Mouse (Mus musculus) heart, embryonic 10.5 days (tissue): ENCODE measurements around the gene Nid1. TPM values are rescaled to one million over a fixed set of nuclear protein-coding genes. Genes with fewer than 3 reads are reported as not detected.

Experiments used
- DNase-seq: peaks from one replicate; pipeline ENCODE4 v3.0.0-alpha.2; 2017; ENCODE audit warnings: low spot score
- H3K27ac ChIP-seq: fragments of 300-500 bp; sonication (generic); 2 replicates; pipeline ENCODE4 v1.5.1; 2016; ENCODE audit warnings: mild to moderate bottlenecking
- H3K27me3 ChIP-seq: fragments of 300-500 bp; sonication (generic); 2 replicates; pipeline ENCODE4 v1.6.1; 2016; ENCODE audit warnings: mild to moderate bottlenecking; ENCODE audit not compliant: poor library complexity, insufficient read depth, severe bottlenecking
- H3K36me3 ChIP-seq: fragments of 300-500 bp; sonication (generic); 2 replicates; pipeline ENCODE4 v1.6.1; 2016; ENCODE audit warnings: mild to moderate bottlenecking, moderate library complexity
- H3K4me1 ChIP-seq: fragments of 300-500 bp; sonication (generic); 2 replicates; pipeline ENCODE4 v1.6.1; 2016; ENCODE audit warnings: mild to moderate bottlenecking
- H3K4me3 ChIP-seq: fragments of 300-500 bp; sonication (generic); 2 replicates; pipeline ENCODE4 v1.5.1; 2016; ENCODE audit warnings: mild to moderate bottlenecking, moderate library complexity
- H3K9me3 ChIP-seq: fragments of 300-500 bp; sonication (generic); 2 replicates; pipeline ENCODE4 v1.6.1; 2016; ENCODE audit warnings: mild to moderate bottlenecking, moderate library complexity
- WGBS: fragments of 180-500 bp; shearing (Covaris S2); methylation state at CpG from one replicate; pipeline ENCODE4 v1.1.7; 2016; 5-methylcytosine and 5-hydroxymethylcytosine counted together
- polyA plus RNA-seq: library from polyadenylated mRNA; unstranded; fragments of >200 nt; fragmentation: Nextera tagmentation; extraction: Ambion mirVana; gene quantifications from 2 replicates; pipeline ENCODE4 v1.2.1, GENCODE M21; 2016

Nid1 gene
- polyA plus RNA-seq, 1 experiment from 2014 or later, result 64.5 TPM

- no peaks in the 10 kb centered on the region for H3K27me3 ChIP-seq
- no peak overlapping the region for H3K4me3 ChIP-seq
These were observed 109.4 kb downstream of the Nid1 start for GRCm38 (mm10) chr13:13546792-13547191.

DNA sequence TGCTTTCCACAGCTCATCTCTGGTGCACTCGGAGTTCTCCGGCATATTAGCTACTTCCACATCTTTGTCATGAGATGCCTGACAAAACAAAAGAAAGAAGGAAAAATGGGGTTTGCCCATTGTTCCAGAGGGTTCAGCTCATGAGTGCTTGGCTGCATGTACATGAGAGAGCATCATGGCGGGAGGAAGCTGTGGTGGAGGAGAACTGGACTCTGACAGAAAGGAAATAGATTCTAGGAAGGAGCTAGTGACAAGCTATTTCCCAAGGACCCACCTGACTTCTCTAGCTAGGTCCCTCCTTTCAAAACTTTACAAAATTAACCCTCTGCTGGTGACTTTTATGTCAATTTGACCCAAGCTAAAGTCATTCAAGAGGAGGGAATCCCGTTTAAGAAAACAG is 110.5 kb downstream of the Nid1 start:
- Histone ChIP-seq H3K9me3 (no peaks in the 10 kb centered on the region), H3K36me3 (no peaks in the 10 kb centered on the region; the same call in 1 of the 2 replicates), H3K27ac (no peak overlapping the region), H3K4me3 (no peak overlapping the region), H3K27me3 (no peaks in the 10 kb centered on the region), H3K4me1 (peaks cover 13% of the 10 kb centered on the region)
- DNase-seq, result no peak
- WGBS, result 82% methylated on average over 4 of the region's 4 CpGs

More at GRCm38 (mm10) chr13:13546792-13547191, 109.4 kb downstream of the Nid1 start:
- no peak for DNase-seq
- Histone ChIP-seq H3K9me3 (no peaks in the 10 kb centered on the region), H3K4me1 (peaks cover 13% of the 10 kb centered on the region), H3K27ac (no peak overlapping the region), H3K36me3 (no peaks in the 10 kb centered on the region; the same call in 1 of the 2 replicates)
- WGBS, result 51% methylated on average over 3 of the region's 3 CpGs

GRCm38 (mm10) chr13:13548431-13549190 is 111.3 kb downstream of the Nid1 start:
- WGBS, result 83% methylated on average over 6 of the region's 6 CpGs
- Histone ChIP-seq H3K27me3 (no peaks in the 10 kb centered on the region), H3K27ac (no peak overlapping the region), H3K9me3 (no peaks in the 10 kb centered on the region), H3K4me3 (no peak overlapping the region), H3K4me1 (peaks cover 13% of the 10 kb centered on the region), H3K36me3 (no peaks in the 10 kb centered on the region; the same call in 1 of the 2 replicates)
- no peak for DNase-seq

DNA sequence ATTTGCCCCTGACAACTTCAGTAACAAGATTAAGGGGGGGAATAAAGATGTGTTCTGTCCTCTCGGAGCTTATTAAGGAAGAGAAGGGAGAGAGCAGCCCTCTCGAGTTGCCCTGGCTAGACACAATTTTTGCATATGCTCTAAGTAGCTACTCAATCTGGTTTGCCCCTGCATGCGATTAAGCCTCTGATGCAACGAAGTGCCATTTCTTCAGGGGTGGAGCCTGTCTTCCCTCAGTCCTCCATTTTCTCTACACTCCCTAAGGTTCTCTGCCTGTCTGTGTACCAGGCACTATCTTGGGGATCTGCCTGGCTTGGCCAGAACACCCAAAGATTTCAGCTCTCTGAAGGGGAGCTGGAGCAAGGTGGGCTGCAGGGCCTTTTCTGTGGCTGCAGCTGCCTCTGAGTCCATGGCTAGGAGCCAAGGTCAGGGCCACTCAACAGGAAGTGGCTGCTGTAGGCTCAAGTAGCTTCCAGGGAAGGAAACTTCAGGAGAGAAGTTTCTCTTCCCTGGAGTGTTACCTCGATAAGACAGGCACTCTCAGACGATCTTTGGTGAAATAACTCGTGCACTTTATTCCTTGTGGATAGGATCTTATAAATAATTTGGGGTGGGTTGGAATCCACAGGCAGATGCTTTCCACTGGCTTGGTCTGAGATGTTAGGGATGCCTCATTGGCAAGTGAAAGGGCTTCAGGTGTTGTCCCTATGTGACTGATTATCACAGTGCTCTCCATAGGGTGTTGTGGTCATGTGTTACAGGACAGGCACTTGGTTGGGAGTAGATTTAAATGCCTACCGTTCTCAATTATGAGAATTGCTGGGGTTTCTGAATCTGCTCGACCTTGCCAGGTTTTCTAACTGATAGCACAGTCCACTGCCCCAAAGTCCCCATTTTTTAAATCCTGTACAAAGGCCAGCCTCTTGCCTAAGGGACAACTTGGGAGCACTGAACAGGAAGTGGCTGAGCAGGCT is 112.6 kb downstream of the Nid1 start:
- no peak for DNase-seq
- 64% methylated on average over 9 of the region's 9 CpGs for WGBS
- H3K4me1 ChIP-seq, result peaks cover 13% of the 10 kb centered on the region
- no peak overlapping the region for H3K4me3 ChIP-seq
- H3K36me3 ChIP-seq, result no peaks in the 10 kb centered on the region
- H3K27me3 ChIP-seq, result no peaks in the 10 kb centered on the region
- no peaks in the 10 kb centered on the region for H3K9me3 ChIP-seq
- H3K27ac ChIP-seq, result peak overlapping the region; percentile 1; the same call in 1 of the 2 replicates

- Histone ChIP-seq H3K9me3 (no peaks in the 10 kb centered on the region), H3K36me3 (no peaks in the 10 kb centered on the region), H3K4me3 (no peak overlapping the region), H3K4me1 (peaks cover 4% of the 10 kb centered on the region; the same call in 1 of the 2 replicates), H3K27me3 (no peaks in the 10 kb centered on the region), H3K27ac (no peak overlapping the region)
- WGBS, result 39% methylated on average over 3 of the region's 3 CpGs
- no peak for DNase-seq
These were observed 114.7 kb downstream of the Nid1 start for GRCm38 (mm10) chr13:13552020-13552419.

GRCm38 (mm10) chr13:13553660-13554059 is 116.3 kb downstream of the Nid1 start:
- no peak for DNase-seq
- Histone ChIP-seq H3K36me3 (no peaks in the 10 kb centered on the region), H3K9me3 (no peaks in the 10 kb centered on the region), H3K4me3 (no peak overlapping the region), H3K4me1 (peaks cover 4% of the 10 kb centered on the region; the same call in 1 of the 2 replicates), H3K27ac (no peak overlapping the region), H3K27me3 (no peaks in the 10 kb centered on the region)
- 56% methylated on average over 1 of the region's 1 CpGs for WGBS

GRCm38 (mm10) chr13:13555196-13555595 is 117.8 kb downstream of the Nid1 start:
- Histone ChIP-seq H3K4me3 (no peak overlapping the region), H3K9me3 (no peaks in the 10 kb centered on the region), H3K36me3 (no peaks in the 10 kb centered on the region), H3K4me1 (no peaks in the 10 kb centered on the region), H3K27ac (no peak overlapping the region), H3K27me3 (no peaks in the 10 kb centered on the region)
- no peak for DNase-seq
- WGBS, result 88% methylated on average over 3 of the region's 3 CpGs

DNA sequence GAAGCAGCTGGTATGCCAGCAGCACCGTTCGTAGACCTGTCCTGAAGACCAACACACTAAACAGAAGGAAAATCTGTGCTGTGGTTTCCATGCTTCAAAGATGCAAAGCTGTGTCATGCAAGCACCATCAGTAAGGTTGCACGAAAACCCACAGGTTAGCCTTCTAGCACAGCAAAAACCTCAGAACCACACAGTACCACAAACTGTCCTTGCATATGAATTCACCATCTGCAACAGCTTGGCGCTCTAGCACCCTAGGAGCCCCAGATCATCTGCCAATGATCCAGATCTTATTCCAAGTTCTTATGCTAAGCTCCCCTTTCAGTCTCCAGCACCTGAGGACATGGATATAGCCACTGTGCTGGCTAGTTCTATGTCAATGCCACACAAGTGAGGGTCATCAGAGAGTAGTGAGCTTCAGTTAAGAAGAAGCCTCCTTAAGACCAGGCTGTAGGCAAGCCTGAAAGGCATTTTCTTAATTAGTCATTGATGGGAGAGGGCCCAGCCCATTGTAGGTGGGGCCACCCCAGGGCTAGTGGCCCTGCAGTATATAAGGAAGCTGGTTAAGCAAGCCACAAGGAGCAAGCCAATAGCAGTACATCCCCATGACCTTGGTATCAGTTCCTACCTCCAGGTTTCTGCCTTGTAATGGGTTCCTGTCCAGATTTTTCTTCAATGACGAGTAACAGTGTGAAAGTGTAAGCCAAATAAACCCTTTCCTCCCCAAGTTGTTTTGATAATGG is 119.8 kb downstream of the Nid1 start:
- no peak overlapping the region for H3K4me3 ChIP-seq
- no peaks in the 10 kb centered on the region for H3K36me3 ChIP-seq
- H3K4me1 ChIP-seq, result no peaks in the 10 kb centered on the region
- no peak overlapping the region for H3K27ac ChIP-seq
- no peak for DNase-seq
- WGBS, result 76% methylated on average over 5 of the region's 5 CpGs
- no peaks in the 10 kb centered on the region for H3K27me3 ChIP-seq
- no peaks in the 10 kb centered on the region for H3K9me3 ChIP-seq

GRCm38 (mm10) chr13:13558251-13558650 is 120.9 kb downstream of the Nid1 start:
- H3K27ac ChIP-seq, result no peak overlapping the region
- 64% methylated on average over 2 of the region's 2 CpGs for WGBS

DNA sequence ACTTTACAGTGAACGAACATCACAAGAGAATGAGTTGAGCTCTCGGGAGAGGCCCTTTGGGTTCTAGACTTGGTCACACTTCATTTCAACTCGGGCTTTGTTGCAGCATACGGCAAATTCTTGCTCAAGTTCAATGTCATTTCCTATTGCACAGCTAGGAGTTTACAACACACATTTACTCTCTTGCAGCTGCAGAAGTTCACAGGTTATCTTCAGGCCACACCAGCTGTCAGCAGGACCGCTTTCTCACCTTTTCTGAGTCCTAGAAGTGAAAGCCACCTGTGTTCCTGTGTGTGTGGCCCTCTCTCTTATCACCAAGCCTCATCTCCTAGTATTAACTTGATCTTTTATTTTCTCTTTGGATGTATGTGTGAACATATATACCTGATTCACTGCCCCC is 121.5 kb downstream of the Nid1 start:
- no peaks in the 10 kb centered on the region for H3K4me1 ChIP-seq
- H3K9me3 ChIP-seq, result no peaks in the 10 kb centered on the region
- 62% methylated on average over 5 of the region's 5 CpGs for WGBS
- H3K36me3 ChIP-seq, result no peaks in the 10 kb centered on the region
- H3K4me3 ChIP-seq, result no peak overlapping the region
- DNase-seq, result no peak
- H3K27ac ChIP-seq, result no peak overlapping the region
- no peaks in the 10 kb centered on the region for H3K27me3 ChIP-seq

More at GRCm38 (mm10) chr13:13558251-13558650, 120.9 kb downstream of the Nid1 start:
- Histone ChIP-seq H3K4me1 (no peaks in the 10 kb centered on the region), H3K36me3 (no peaks in the 10 kb centered on the region), H3K27me3 (no peaks in the 10 kb centered on the region), H3K4me3 (no peak overlapping the region), H3K9me3 (no peaks in the 10 kb centered on the region)
- no peak for DNase-seq
